Mouse (Mus musculus): Measurements from ENCODE around the gene Cdc42bpg. TPM values are rescaled to one million over a fixed set of nuclear protein-coding genes. Genes with fewer than 3 reads are reported as not detected.

Gene Cdc42bpg
- polyA plus RNA-seq, 1 experiment from 2014 or later: 1.1 TPM

DNA sequence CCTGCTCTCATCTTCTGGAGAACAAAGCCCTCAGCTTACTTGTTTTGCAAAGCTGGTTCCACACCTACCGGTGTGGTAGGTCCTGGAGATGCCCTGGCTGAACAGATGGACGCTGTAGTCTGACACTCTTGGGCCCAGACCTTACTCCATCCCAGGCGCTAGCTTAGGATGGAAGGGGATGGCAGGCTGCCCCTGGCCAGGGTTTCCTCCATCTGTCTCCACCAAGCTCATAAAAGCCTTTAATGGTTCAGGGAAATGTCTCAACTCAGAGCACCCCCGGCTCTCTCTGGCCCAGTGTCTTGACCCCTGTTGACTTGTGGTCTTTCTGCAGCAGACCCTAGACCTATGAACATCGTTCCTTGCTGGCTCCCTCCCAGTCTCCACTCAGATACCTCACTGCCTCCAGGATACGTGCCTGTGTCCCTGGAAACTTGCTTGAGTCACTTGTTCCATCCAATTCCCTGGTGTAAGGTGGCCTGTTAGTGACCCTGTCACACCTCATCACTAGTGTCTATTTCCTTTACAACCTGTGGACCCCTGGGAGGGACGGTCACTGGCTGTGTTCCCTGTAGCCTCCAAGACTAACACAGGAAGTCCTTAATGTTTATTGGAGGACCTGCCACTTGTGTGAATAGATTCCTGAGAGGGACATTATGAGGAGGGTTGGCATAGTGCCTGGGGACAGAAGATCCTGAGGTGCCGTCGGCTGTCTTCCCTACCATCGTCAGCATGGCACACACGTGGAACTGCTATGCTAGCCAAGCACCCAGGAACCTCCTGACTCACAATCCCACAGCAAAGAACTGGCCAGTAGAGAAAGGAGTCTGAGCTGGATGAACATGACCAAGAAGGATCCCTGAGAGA, 38.7 kb upstream of the Cdc42bpg start:
- Histone ChIP-seq H3K36me3 (ENCODE audit: control insufficient read depth, insufficient read depth, low read length) (no peaks in the 10 kb centered on the region), H3K4me2 (ENCODE audit: low read depth, low read length) (no peak overlapping the region), H3K9me3 (ENCODE audit: control insufficient read depth, low read length) (no peaks in the 10 kb centered on the region), H3K4me3 (ENCODE audit: low read length) (no peak overlapping the region), H3K4me1 (replicated peaks; ENCODE audit: control insufficient read depth, insufficient read depth, low read length) (peaks cover 6% of the 10 kb centered on the region), H3K9ac (ENCODE audit: low read length) (no peak overlapping the region; the same call in 1 of the 2 replicates), H3K27me3 (ENCODE audit: control insufficient read depth, insufficient read depth, low read depth, low read length) (no peaks in the 10 kb centered on the region), H3K27ac (ENCODE audit: low read length) (no peak overlapping the region)
- 45% methylated on average over 11 of the region's 11 CpGs for WGBS
- peak; percentile 15; the same call in 1 of the 2 replicates for ATAC-seq (ENCODE audit: low read depth)

DNA sequence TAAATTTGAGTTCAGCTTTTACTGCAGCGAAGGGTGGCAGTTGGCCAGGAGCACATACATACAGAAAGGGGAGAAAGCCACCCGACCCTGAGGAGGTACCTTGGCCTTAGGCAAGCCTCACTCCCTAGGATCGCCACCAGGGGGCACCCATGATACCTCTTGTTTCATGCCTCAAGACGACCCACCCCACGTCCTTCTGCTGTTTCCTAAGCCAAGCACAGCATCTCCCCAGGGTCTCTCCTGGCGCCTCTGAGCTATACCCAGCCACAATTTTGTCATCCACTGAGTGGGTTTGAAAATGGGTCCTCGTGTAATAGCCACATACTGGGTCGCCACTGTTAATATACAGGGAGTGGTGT, 38.1 kb upstream of the Cdc42bpg start:
- peak; percentile 80 for ATAC-seq (ENCODE audit: low read depth)
- Histone ChIP-seq H3K9ac (ENCODE audit: low read length) (no peak overlapping the region), H3K4me3 (ENCODE audit: low read length) (no peak overlapping the region), H3K9me3 (ENCODE audit: control insufficient read depth, low read length) (no peaks in the 10 kb centered on the region), H3K4me2 (ENCODE audit: low read depth, low read length) (no peak overlapping the region), H3K27ac (ENCODE audit: low read length) (no peak overlapping the region), H3K4me1 (replicated peaks; ENCODE audit: control insufficient read depth, insufficient read depth, low read length) (peaks cover 6% of the 10 kb centered on the region), H3K36me3 (ENCODE audit: control insufficient read depth, insufficient read depth, low read length) (no peaks in the 10 kb centered on the region), H3K27me3 (ENCODE audit: control insufficient read depth, insufficient read depth, low read depth, low read length) (no peaks in the 10 kb centered on the region)
- WGBS: 13% methylated on average over 8 of the region's 8 CpGs

DNA sequence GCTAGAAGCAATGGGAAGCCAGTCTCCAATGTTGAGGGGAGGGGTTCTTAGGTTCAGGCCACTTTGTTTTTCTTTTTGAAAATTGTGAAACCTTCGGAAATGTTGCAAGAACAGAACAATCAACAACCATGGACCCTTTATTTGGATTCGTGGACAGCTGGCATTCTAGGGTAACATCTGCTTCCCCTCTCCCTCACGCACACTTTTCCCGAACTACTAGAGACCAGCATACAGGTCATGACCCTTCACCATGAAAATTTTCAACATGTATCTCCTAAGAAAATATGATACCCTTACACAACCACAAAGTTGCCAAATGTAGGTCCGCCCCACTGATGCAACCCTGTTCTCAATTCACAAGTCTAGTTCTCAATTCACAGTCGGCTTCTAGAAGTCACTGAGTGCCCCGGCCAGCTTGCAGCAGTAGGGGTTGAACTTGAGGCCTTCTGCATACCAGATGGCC, 37.6 kb upstream of the Cdc42bpg start:
- Histone ChIP-seq H3K4me3 (ENCODE audit: low read length) (no peak overlapping the region), H3K27me3 (ENCODE audit: control insufficient read depth, insufficient read depth, low read depth, low read length) (no peaks in the 10 kb centered on the region), H3K36me3 (ENCODE audit: control insufficient read depth, insufficient read depth, low read length) (no peaks in the 10 kb centered on the region), H3K4me2 (ENCODE audit: low read depth, low read length) (no peak overlapping the region), H3K9ac (ENCODE audit: low read length) (no peak overlapping the region), H3K27ac (ENCODE audit: low read length) (no peak overlapping the region), H3K9me3 (ENCODE audit: control insufficient read depth, low read length) (no peaks in the 10 kb centered on the region), H3K4me1 (replicated peaks; ENCODE audit: control insufficient read depth, insufficient read depth, low read length) (peaks cover 6% of the 10 kb centered on the region)
- ATAC-seq (ENCODE audit: low read depth): peak; percentile 30; the same call in 1 of the 2 replicates
- WGBS: 72% methylated on average over 7 of the region's 7 CpGs

DNA sequence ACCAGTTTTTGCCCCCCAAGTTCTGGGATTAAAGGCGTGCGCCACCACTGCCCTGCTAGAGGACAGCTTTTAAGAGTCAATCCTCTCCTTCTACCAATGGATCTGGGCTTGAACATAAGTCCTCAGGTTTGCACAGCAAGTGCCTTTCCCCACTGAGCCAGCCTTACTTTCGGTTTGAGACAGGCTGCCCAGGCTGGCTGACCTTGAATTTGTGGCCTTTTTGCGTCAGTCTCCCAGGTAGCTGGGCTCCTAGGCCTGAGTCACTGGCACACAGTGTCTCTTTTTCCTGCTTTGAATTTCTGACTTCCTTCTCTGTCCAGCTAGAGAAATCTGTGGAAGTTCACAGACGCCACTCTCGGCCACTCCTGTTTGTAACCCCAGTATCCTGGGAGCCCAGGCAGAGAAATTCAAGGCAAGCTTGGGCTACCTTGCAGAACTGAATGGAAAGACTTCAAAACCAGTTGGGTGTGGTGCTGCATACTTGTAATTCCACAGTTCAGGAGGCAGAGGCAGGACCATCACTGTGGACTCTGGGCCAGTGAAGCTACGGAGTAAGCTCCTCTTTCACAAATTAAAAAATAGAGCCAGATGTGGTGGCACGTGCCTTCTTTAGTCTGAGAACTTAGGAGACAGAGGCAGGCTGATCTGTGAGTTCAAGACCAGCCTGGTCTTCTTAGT, 36.3 kb upstream of the Cdc42bpg start:
- peaks cover 6% of the 10 kb centered on the region for H3K4me1 ChIP-seq (replicated peaks; ENCODE audit: control insufficient read depth, insufficient read depth, low read length)
- no peak for ATAC-seq (ENCODE audit: low read depth)
- 88% methylated on average over 8 of the region's 8 CpGs for WGBS
- no peaks in the 10 kb centered on the region for H3K36me3 ChIP-seq (ENCODE audit: control insufficient read depth, insufficient read depth, low read length)
- H3K4me3 ChIP-seq (ENCODE audit: low read length): no peak overlapping the region
- no peak overlapping the region for H3K27ac ChIP-seq (ENCODE audit: low read length)
- H3K9ac ChIP-seq (ENCODE audit: low read length): no peak overlapping the region
- H3K9me3 ChIP-seq (ENCODE audit: control insufficient read depth, low read length): no peaks in the 10 kb centered on the region
- H3K27me3 ChIP-seq (ENCODE audit: control insufficient read depth, insufficient read depth, low read depth, low read length): no peaks in the 10 kb centered on the region
- H3K4me2 ChIP-seq (ENCODE audit: low read depth, low read length): no peak overlapping the region

DNA sequence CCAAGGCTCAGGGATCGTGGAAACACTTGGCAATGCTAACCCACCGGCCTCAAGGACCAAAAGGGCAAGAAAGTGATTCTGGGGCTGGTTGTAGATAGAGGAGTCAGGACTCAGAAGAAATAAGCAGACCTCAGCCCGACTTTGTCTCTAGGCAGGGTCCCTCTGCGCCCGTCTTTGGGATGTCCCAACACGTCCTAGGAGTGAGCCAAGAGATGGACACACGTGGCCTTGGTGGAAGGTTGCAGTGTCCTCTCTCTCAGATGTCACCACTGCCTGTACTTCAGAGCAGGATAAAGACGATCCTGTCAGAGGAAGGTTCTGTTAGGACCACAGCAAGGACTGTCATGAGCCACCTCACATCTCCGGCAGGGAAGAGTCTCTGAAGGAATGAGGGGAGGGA, 35.6 kb upstream of the Cdc42bpg start:
- 50% methylated on average over 9 of the region's 9 CpGs for WGBS

DNA sequence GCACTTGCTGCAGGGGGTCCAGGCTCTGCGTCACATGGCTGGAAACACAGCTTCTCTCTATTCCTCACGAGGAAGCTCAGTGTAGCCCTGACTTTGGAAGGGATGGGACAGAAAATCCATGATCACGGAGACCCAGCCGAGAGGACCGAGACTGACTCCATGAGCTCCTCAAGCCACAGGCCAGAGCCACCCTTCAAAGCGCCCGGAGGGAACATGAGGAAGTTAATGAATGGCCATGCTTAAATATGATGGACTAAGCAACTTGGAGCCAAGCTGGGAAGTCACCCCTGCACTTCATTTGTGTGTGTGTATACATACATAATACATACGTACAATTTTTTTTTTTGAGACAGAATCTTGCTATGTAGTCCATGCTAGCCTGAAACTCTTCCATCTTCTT, 35.0 kb upstream of the Cdc42bpg start:
- no peak overlapping the region for H3K4me3 ChIP-seq (ENCODE audit: low read length)
- ATAC-seq (ENCODE audit: low read depth): no peak
- no peaks in the 10 kb centered on the region for H3K27me3 ChIP-seq (ENCODE audit: control insufficient read depth, insufficient read depth, low read depth, low read length)
- H3K27ac ChIP-seq (ENCODE audit: low read length): no peak overlapping the region
- no peak overlapping the region for H3K9ac ChIP-seq (ENCODE audit: low read length)
- no peaks in the 10 kb centered on the region for H3K9me3 ChIP-seq (ENCODE audit: control insufficient read depth, low read length)
- H3K4me1 ChIP-seq (replicated peaks; ENCODE audit: control insufficient read depth, insufficient read depth, low read length): peaks cover 12% of the 10 kb centered on the region
- WGBS: 36% methylated on average over 8 of the region's 8 CpGs
- H3K36me3 ChIP-seq (ENCODE audit: control insufficient read depth, insufficient read depth, low read length): no peaks in the 10 kb centered on the region
- H3K4me2 ChIP-seq (ENCODE audit: low read depth, low read length): no peak overlapping the region

More for the DNA sequence above, 35.6 kb upstream of the Cdc42bpg start:
- Histone ChIP-seq H3K4me3 (ENCODE audit: low read length) (no peak overlapping the region), H3K27me3 (ENCODE audit: control insufficient read depth, insufficient read depth, low read depth, low read length) (no peaks in the 10 kb centered on the region), H3K36me3 (ENCODE audit: control insufficient read depth, insufficient read depth, low read length) (no peaks in the 10 kb centered on the region), H3K9ac (ENCODE audit: low read length) (no peak overlapping the region), H3K4me2 (ENCODE audit: low read depth, low read length) (no peak overlapping the region), H3K4me1 (replicated peaks; ENCODE audit: control insufficient read depth, insufficient read depth, low read length) (peaks cover 10% of the 10 kb centered on the region), H3K27ac (ENCODE audit: low read length) (no peak overlapping the region), H3K9me3 (ENCODE audit: control insufficient read depth, low read length) (no peaks in the 10 kb centered on the region)
- ATAC-seq (ENCODE audit: low read depth): no peak

DNA sequence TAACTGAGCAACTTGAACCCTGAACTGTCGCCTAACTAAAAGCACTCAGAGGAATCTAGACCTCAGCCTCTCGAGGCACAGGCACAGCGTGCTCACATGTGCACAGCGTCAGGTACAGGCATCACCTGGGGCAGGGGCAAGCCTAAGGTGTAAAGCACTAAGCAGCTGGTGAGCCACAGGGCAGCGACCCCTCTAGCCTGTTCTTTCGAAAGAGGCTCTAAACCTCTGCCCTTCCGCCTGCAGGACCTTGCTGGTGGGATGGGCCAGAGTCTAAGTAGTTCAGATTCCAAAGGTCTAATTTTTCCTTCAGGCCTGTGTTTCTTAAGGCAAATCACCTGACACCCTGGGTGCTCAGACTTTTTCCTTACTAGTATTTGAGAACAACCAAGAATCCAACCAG, 34.2 kb upstream of the Cdc42bpg start:
- Histone ChIP-seq H3K9me3 (ENCODE audit: control insufficient read depth, low read length) (no peaks in the 10 kb centered on the region), H3K36me3 (ENCODE audit: control insufficient read depth, insufficient read depth, low read length) (no peaks in the 10 kb centered on the region), H3K27ac (ENCODE audit: low read length) (no peak overlapping the region), H3K9ac (ENCODE audit: low read length) (no peak overlapping the region), H3K4me2 (ENCODE audit: low read depth, low read length) (no peak overlapping the region), H3K27me3 (ENCODE audit: control insufficient read depth, insufficient read depth, low read depth, low read length) (no peaks in the 10 kb centered on the region), H3K4me3 (ENCODE audit: low read length) (no peak overlapping the region), H3K4me1 (replicated peaks; ENCODE audit: control insufficient read depth, insufficient read depth, low read length) (peaks cover 12% of the 10 kb centered on the region)
- WGBS: 49% methylated on average over 7 of the region's 7 CpGs
- ATAC-seq (ENCODE audit: low read depth): no peak

DNA sequence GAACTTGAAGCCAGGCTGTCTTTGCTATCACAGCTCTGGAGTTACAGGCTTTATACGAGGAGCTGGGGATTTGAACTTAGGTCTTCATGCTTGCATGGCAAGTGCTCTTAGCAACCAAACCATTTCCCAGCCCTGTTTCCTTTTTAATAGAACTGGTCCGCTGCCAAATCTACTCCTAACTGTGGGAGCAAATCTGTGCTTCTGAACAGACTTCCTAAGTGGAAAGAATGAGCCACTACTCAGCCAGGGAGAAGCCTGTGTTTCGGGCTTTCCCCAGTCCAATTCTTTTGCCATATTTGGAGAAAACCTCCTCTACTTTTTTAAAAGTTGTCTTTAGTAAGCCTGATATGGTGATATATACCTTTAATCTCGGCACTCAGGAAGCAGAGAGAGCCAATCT, 33.5 kb upstream of the Cdc42bpg start:
- Histone ChIP-seq H3K27ac (ENCODE audit: low read length) (no peak overlapping the region), H3K4me1 (replicated peaks; ENCODE audit: control insufficient read depth, insufficient read depth, low read length) (peaks cover 13% of the 10 kb centered on the region), H3K9ac (ENCODE audit: low read length) (no peak overlapping the region), H3K9me3 (ENCODE audit: control insufficient read depth, low read length) (no peaks in the 10 kb centered on the region), H3K4me3 (ENCODE audit: low read length) (no peak overlapping the region), H3K36me3 (ENCODE audit: control insufficient read depth, insufficient read depth, low read length) (no peaks in the 10 kb centered on the region), H3K4me2 (ENCODE audit: low read depth, low read length) (no peak overlapping the region), H3K27me3 (ENCODE audit: control insufficient read depth, insufficient read depth, low read depth, low read length) (no peaks in the 10 kb centered on the region)
- ATAC-seq (ENCODE audit: low read depth): no peak
- WGBS: 62% methylated on average over 4 of the region's 4 CpGs

DNA sequence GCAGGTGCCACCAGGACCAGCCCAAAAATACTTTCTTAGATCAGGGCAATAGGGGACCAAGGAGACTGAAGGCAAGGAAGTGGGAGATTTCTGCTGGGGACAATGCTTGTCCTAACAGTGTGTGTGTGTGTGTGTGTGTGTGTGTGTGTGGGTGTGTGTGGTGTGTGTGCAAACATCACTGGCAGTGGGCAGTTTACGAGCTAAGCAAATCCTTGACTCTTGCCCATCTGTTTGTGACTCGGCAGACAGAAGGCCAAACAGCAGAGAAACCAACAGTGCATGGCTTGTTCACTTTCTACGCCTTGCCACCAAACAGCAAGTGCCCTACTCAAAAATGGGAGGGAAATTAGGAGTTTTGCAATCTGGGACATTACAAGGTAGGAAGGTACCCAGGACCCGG, 32.7 kb upstream of the Cdc42bpg start:
- no peak overlapping the region for H3K27ac ChIP-seq (ENCODE audit: low read length)
- no peak overlapping the region for H3K9ac ChIP-seq (ENCODE audit: low read length)
- WGBS: 78% methylated on average over 4 of the region's 4 CpGs
- ATAC-seq (ENCODE audit: low read depth): no peak
- no peak overlapping the region for H3K4me2 ChIP-seq (ENCODE audit: low read depth, low read length)
- no peaks in the 10 kb centered on the region for H3K27me3 ChIP-seq (ENCODE audit: control insufficient read depth, insufficient read depth, low read depth, low read length)
- peaks cover 13% of the 10 kb centered on the region for H3K4me1 ChIP-seq (replicated peaks; ENCODE audit: control insufficient read depth, insufficient read depth, low read length)
- H3K4me3 ChIP-seq (ENCODE audit: low read length): no peak overlapping the region
- H3K36me3 ChIP-seq (ENCODE audit: control insufficient read depth, insufficient read depth, low read length): no peaks in the 10 kb centered on the region
- H3K9me3 ChIP-seq (ENCODE audit: control insufficient read depth, low read length): no peaks in the 10 kb centered on the region

Measured in lung, embryonic 16.5 days (tissue).